Mouse (Mus musculus): ENCODE measurements around the gene Gm20547. TPM values are rescaled to one million over a fixed set of nuclear protein-coding genes. Genes with fewer than 3 reads are reported as not detected.
"Not testable (repeated sequence)": the region's sequence is repeated elsewhere in the genome, so short reads cannot be mapped to it uniquely, and the experiment has no call there.

Gene Gm20547
- total RNA-seq (2021) = not detected

GRCm38 (mm10) chr17:34881683-34882310 lies at the start of gene Gm20547:
Gene Gm20547, minus strand, starts transcription at chr17:34882042.
- intact Hi-C loops (cut with DNase I) = no loop called here
- no peak for DNase-seq (ENCODE audit: extremely low spot score in 1 of 2, low spot score in 2 of 2)

GRCm38 (mm10) chr17:34931061-34931734 lies 49.4 kb upstream of the Gm20547 start, which contains the start of gene Neu1:
Gene Neu1, plus strand, starts transcription at chr17:34931253.
- intact Hi-C loops (cut with DNase I) = no loop called here

GRCm38 (mm10) chr17:34928841-34929240 lies 47.0 kb upstream of the Gm20547 start:
- intact Hi-C loops (cut with DNase I) = no loop called here
- DNase-seq (ENCODE audit: extremely low spot score in 1 of 2, low spot score in 2 of 2) = no peak

More at GRCm38 (mm10) chr17:34931061-34931734, 49.4 kb upstream of the Gm20547 start, which contains the start of gene Neu1:
- DNase-seq (ENCODE audit: extremely low spot score in 1 of 2, low spot score in 2 of 2) = peak; percentile 97 to 99

- intact Hi-C loops (cut with DNase I) = no loop called here
- DNase-seq (ENCODE audit: extremely low spot score in 1 of 2, low spot score in 2 of 2) = no peak
Observed at GRCm38 (mm10) chr17:34927306-34928019, 45.6 kb upstream of the Gm20547 start.

GRCm38 (mm10) chr17:34924258-34924657 lies 42.4 kb upstream of the Gm20547 start:
- intact Hi-C loops (cut with DNase I) = no loop called here
- DNase-seq (ENCODE audit: extremely low spot score in 1 of 2, low spot score in 2 of 2) = no peak

GRCm38 (mm10) chr17:34922939-34923338 lies 41.1 kb upstream of the Gm20547 start:
- DNase-seq (ENCODE audit: extremely low spot score in 1 of 2, low spot score in 2 of 2) = no peak
- intact Hi-C loops (cut with DNase I) = no loop called here

GRCm38 (mm10) chr17:34917188-34917587 lies 35.3 kb upstream of the Gm20547 start:
- DNase-seq (ENCODE audit: extremely low spot score in 1 of 2, low spot score in 2 of 2) = no peak
- intact Hi-C loops (cut with DNase I) = no loop called here

GRCm38 (mm10) chr17:34916316-34916715 lies 34.5 kb upstream of the Gm20547 start:
- intact Hi-C loops (cut with DNase I) = no loop called here
- no peak for DNase-seq (ENCODE audit: extremely low spot score in 1 of 2, low spot score in 2 of 2)

GRCm38 (mm10) chr17:34915410-34915831 lies 33.6 kb upstream of the Gm20547 start:
- intact Hi-C loops (cut with DNase I) = no loop called here
- peak in 1 of 2 experiments; percentile 21 for DNase-seq (ENCODE audit: extremely low spot score in 1 of 2, low spot score in 2 of 2)

GRCm38 (mm10) chr17:34913930-34914665 lies 32.3 kb upstream of the Gm20547 start, which contains the start of gene Slc44a4:
Gene Slc44a4, plus strand, starts transcription at chr17:34914466.
- DNase-seq (ENCODE audit: extremely low spot score in 1 of 2, low spot score in 2 of 2) = peak in 1 of 2 experiments; percentile 15
- intact Hi-C loops (cut with DNase I) = no loop called here

GRCm38 (mm10) chr17:34911945-34912351 lies 30.1 kb upstream of the Gm20547 start:
- DNase-seq (ENCODE audit: extremely low spot score in 1 of 2, low spot score in 2 of 2) = peak in 1 of 2 experiments; percentile 73
- intact Hi-C loops (cut with DNase I) = no loop called here

GRCm38 (mm10) chr17:34910982-34911381 lies 29.1 kb upstream of the Gm20547 start:
- DNase-seq (ENCODE audit: extremely low spot score in 1 of 2, low spot score in 2 of 2) = no peak
- intact Hi-C loops (cut with DNase I) = no loop called here

- DNase-seq (ENCODE audit: extremely low spot score in 1 of 2, low spot score in 2 of 2) = no peak
- intact Hi-C loops (cut with DNase I) = no loop called here
Observed at GRCm38 (mm10) chr17:34902895-34903294, 21.1 kb upstream of the Gm20547 start.

GRCm38 (mm10) chr17:34901948-34902347 lies 20.1 kb upstream of the Gm20547 start:
- DNase-seq (ENCODE audit: extremely low spot score in 1 of 2, low spot score in 2 of 2); intact Hi-C loops (cut with DNase I): not testable (repeated sequence)

GRCm38 (mm10) chr17:34900826-34901225 lies 19.0 kb upstream of the Gm20547 start:
- intact Hi-C loops (cut with DNase I); DNase-seq (ENCODE audit: extremely low spot score in 1 of 2, low spot score in 2 of 2): not testable (repeated sequence)

- intact Hi-C loops (cut with DNase I) = no loop called here
- no peak for DNase-seq (ENCODE audit: extremely low spot score in 1 of 2, low spot score in 2 of 2)
Observed at GRCm38 (mm10) chr17:34899890-34900243, 18.0 kb upstream of the Gm20547 start.

GRCm38 (mm10) chr17:34899053-34899889 lies 17.4 kb upstream of the Gm20547 start:
- intact Hi-C loops (cut with DNase I) = no loop called here
- DNase-seq (ENCODE audit: extremely low spot score in 1 of 2, low spot score in 2 of 2) = peak in 1 of 2 experiments; percentile 67

- intact Hi-C loops (cut with DNase I) = no loop called here
- DNase-seq (ENCODE audit: extremely low spot score in 1 of 2, low spot score in 2 of 2) = no peak
Observed at GRCm38 (mm10) chr17:34898706-34899052, 16.8 kb upstream of the Gm20547 start.
